Mouse (Mus musculus) cerebellum, adult 2 months (tissue): Measurements from ENCODE around the gene Rhd.
A peak's percentile ranks its signal among the peaks of the same experiment; 100 is the strongest.

Source experiments
- CTCF ChIP-seq: fragments of 200-500 bp; IDR thresholded peaks from 2 replicates; pipeline ENCODE4 v1.5.1; 2011; ENCODE audit warnings: low read depth, mild to moderate bottlenecking, control low read depth, low read length, moderate library complexity, borderline replicate concordance; ENCODE audit not compliant: insufficient read depth
- POLR2A ChIP-seq: fragments of 200-500 bp; IDR thresholded peaks from 2 replicates; pipeline ENCODE4 v1.6.1; 2011; ENCODE audit warnings: low read length, control low read depth, borderline replicate concordance; ENCODE audit not compliant: insufficient read depth

GRCm38 (mm10) chr4:134892096-134892495 lies 27.8 kb downstream of the Rhd start:
- TF ChIP-seq POLR2A = no peak
- TF ChIP-seq CTCF = peak; percentile 52; the same call in 1 of the 2 replicates
